Mouse (Mus musculus): ENCODE measurements around the gene Ctcf.
"Not testable (repeated sequence)": the region's sequence is repeated elsewhere in the genome, so short reads cannot be mapped to it uniquely, and the experiment has no call there.

Ctcf gene

DNA sequence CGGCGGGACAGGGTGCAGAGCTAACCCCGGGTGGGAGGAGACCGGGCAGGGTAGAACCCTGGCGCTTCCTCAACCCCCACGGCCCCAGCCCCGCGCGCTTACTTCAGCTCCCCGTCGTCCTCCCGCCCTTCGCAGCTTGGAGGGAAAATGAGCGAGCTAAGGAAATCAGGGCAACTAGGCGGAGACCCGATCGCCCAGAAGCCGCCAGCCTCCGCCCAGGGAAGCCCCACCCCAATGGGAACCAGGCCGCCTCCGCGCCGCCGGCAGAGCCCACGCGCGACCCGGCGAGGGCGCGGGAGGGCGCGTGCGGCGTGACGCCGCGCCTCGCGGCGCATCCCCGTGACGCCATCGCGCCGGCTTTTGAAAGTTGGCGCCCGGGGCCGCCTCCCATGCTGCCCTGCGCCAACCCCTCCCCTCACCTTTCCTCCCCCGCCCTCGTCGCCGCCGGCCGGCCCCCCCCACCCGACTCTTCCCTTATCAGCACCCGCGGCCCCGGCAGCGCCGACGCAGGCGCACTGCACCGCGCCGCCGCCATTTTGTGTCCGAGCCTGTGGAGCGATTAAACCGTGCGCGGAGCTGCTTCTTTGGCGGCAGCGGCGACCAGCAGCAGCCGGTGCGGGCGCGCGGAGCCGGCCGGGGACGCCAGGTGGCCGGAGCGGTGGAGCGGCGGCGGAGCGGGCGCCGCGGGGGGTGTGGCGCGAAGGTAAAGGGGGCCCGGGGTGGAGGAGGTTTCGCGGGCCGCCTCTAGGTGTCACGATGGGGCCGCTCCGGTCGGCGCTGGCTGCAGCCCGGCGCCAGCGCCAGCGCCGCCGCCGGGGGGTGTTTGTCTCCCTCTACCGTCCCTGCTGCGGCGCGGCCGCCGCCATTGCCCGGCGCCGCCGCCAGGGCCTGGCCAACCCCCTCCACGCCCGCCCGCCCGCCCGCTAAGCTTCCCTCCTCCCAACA, at the start of gene Ctcf:
Ctcf (plus strand) TSS at position 551 of the 945 bp plus-strand sequence.
- DNase-seq (ENCODE audit: low read depth), result peak; percentile 92

DNA sequence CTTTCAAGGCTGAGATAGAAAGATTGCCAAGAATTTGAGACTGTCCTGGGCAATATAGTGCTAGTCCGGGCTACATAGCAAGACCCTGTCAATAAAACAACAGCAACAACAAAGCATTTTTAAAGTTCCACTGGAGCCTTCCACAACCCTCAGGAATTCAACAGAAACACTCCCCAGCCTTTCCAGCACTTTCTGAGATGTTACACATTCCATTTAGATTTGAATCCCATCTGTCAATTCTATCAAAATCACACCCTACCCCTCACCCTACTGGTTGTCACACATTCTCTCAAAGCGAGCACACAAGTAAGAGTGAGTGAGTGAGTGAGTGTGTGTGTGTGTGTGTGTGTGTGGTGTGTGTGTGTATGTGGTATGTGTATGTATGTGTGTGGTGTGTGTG, 43.9 kb upstream of the Ctcf start:
- no peak for DNase-seq (ENCODE audit: low read depth)

DNA sequence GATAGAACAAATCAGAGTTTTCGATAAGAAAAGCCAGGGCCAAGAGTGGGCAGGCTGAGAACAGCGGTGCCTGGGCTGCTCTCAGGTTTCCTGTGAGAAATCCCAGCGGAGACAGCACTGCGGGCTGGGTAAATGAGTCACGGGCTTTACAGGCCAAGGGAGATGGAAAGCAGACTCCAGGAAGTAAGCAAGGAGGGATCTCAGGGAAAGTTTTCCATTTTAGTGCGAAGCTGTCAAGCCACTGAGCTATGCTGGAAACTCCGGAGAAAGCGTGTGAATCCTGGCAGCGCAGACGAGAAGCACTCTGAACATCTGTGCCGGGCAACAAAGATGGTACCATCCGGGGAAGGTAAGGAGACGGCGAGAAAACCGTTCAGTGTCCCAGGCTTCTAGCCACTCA, 42.5 kb upstream of the Ctcf start:
- no peak for DNase-seq (ENCODE audit: low read depth)

DNA sequence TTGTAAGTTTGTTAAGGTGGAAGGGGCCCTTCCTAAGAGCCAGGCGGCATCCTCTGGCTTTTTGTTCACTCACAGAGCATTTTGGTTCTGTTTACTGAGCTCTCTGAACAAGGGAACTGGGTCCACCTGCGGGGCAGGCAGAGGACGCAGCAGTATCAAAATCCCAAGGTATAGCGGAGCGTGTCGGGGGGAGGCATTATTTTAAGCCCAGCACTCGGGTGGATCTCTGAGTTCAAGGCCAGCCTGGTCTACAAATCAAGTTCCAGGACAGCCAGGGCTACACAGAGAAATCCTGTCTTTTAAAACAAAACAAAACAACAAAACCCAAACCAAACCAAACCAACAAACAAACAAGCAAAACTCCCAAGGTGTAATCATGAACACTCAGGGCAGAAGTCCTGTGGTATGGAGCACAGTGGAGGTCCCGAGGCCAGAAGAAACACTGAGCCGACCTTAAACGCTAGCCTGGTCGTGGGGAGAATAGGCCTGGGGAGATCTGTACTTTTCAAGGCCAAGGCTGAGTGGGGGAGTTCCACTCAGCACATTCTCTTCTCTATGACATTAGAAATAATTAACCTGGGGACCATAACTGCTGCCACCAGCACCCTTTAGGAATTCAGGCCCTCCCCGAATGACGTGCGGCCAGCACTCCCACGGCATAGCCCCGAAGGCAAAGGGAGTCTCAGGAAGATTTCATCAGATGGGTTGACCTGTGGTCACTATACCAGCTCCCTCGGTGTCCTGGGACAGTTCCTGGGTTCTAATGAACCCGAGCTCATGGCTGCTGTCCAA, 41.7 kb upstream of the Ctcf start:
- no peak for DNase-seq (ENCODE audit: low read depth)

DNA sequence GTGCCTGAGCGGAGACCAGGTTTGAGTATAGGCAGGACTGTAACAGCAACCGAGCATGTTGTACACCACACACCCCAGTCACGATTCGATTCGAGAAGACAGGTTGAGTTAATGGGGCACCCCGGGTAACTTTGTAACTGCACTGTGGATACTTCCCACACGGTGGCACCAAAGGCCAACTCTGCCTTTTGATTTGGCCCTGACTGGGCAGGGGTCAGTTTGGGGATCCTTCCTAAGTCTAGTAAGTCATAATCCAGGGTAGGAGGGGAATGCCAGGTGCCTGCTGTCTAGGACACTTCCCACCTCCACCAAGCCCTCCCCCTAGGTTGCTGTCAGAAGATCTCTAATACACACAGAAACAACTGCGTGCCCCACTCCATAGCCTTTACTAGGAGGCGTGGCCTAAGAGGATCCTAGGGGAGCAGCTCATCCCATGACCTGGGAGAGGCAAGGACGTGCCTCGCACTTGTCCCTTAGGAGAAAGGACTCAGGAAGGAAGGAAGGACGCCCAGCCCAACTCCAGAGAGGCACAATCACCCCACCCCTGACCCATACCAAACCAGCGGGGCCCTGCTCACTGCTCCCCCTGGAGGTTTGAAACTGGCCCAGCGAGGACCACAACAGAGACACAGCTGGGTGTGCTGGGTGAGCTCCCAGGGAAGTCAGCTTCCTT, 39.9 kb upstream of the Ctcf start:
- peak; percentile 73 for DNase-seq (ENCODE audit: low read depth)

DNA sequence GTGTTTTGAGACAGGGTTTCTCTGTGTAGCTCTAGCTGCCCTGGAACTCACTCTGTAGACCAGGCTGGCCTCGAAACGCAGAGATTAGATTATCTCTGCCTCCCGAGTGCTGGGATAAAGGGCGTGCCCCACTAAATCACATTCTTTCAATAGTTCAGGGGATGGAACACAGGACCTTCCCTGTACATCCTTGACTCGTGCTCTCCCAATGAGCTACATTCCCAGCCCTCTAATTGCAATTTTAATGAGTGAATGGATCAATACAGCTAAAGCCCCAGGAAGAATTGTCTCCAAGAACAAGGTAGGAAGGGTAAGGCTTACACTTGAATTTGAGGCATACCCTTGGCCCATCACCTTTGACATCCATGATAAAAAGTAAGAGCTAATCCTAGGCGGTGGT, 37.6 kb upstream of the Ctcf start:
- DNase-seq (ENCODE audit: low read depth), result no peak

DNA sequence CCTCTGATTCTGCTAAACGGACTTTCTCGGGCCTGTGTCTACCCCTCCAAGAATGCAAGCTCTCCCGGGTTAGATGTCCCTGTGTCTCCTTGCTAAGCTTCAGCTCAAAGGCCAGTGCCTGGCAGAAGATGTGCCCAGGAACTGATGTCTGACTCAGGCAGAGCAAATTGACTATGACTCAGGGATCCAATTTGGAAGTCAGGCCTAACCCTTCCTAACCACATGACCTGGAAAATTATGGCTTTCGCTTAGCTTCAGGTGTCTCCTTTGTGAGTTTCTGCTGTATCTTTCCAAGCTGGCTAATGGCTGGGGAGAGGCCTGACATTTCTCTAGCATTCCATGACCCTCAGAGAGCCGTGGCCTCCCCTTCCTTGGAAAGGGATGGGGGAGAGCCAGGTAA, 35.1 kb upstream of the Ctcf start:
- DNase-seq (ENCODE audit: low read depth), result no peak

DNA sequence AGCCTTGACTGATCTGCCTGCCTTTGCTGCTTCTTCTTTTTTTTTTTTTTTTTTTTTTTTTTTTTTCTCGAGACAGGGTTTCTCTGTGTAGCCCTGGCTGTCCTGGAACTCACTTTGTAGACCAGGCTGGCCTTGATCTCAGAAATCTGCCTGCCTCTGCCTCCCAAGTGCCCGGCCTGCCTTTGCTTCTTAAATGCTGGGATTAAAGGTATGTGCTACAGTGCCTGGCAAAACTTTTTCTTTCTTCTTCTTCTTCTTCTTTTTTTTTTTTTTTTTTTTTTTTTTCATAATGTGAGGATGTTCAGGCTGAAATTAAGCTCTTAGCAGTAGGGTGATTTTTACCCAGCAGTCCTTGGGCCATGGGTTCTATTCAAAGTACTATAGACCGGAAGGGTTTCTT, 33.8 kb upstream of the Ctcf start:
- DNase-seq (ENCODE audit: low read depth), result not testable (repeated sequence)

DNA sequence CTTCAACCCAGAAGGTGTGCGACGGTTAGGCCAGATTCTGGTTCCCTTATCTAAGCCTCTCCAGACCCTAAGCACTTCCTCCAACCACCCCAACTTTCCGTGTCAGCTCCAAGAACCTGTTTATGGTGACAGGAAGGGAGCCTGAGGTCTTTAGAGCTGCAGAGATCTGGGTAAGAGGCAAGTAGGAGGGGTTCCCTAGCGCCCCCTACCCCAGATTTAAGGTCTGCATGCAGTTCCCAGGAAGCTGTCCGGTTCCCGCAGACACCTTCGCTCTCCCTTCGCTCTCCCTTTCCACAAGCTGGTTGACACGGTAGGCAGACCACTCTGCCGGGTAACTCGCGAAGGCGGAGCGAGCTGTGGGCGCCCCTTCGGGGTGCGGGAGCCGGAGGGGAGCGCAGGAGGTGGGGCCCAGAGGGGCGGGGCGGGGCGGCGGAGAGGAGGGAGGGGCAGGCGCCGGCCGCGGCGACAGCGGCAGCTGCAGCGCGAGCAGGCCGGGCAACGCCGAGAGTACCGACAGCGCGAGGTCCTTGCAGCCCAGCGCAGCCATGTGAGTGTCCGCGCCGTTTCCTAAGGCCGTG, 31.5 kb upstream of the Ctcf start, which contains the start of gene Ripor1:
Ripor1 (plus strand) TSS at position 452 of the 578 bp plus-strand sequence.
- DNase-seq (ENCODE audit: low read depth), result peak; percentile 94

DNA sequence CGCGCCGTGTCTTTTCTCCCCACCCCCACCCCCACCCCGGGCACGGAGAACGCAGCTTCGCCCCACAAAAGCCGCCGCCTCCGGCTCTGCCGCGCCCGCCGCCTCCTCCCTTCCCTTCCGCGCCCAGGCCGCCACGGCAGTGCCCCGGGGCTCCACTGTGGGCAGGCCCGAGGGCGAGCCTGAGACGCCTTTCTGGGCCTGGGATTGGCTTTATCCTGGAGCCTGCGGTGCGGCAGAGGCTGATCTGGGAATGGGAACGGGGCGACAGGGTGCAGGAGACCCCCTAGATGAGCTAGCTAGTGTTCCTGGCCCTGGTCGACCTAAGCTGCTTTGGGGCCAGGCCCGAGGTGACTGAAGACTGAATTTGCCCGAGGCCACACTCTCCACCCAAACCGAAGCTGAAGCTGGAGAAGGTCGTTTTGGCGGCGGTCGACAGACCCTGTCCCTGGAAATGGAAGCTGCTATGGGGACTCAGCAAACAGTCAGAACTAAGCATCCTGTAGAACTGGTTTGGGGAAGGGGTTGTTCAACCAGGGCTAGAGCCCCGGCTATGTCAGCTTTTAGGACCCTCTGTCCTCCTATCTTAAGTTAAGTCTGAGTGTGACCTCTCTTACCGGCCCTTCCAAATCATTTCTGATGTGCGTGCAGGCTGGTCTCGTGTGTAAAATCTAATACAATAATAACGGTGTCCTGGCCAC, 30.7 kb upstream of the Ctcf start:
- DNase-seq (ENCODE audit: low read depth), result peak; percentile 35

DNA sequence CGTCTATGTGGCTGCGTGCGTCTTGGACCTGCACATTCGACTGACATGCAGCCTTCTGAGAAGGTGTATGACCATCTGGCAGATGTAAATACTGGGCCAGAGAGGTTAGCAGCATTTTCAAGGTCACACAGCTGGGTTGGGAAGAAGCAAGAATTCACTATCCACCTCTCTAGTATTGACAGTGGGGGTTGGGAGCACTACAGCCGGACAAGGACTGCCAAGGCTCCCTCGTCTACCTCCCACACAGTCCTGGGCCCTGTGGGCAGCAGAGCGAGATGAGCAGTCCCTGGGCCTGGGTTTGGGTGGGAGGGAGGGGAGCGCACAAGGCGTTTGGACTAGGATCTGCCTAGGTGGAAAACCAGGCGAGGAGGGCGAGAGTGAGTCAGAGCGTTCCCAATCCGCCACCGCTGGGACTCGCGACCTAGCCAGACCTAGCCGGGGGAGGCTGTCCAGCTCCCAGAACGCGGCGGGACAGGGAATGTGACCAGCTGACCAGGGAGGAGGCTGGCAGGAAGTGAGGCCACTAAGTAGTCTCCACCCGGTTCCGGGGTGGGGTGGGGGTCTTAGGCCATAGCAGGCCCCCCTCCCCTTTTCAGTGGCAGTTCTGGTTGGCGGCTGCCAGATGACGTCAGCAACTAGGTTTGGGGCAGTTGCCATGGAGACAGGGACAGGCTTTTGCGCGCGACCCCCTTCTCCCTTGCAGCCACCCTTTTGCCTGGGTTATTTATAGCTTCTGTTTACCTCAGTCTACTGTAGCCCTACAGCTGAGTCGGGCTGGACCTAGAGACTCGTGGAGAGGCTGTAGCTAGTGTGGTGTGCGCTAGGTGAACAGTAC, 30.0 kb upstream of the Ctcf start:
- DNase-seq (ENCODE audit: low read depth), result peak; percentile 90

DNA sequence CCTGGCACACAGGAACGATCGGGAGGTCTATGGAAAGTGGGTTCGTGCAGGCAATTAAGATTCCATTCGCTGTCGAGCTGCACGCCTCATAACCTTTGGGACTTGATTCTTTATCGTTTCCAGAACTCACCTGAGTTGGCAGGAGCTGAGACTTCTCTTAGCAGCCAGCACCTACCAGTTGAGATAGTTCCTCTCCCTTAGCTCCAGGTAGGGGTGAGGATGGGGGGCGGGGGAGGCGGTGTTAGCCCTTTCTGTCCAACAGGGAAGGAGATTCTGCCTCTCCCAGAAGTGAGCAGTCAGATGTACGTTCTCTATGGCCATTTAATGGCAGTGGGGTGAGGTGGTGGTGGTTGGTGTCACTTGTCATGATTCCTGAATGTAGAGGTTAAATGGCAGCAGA, 29.3 kb upstream of the Ctcf start:
- peak; percentile 22 for DNase-seq (ENCODE audit: low read depth)

DNA sequence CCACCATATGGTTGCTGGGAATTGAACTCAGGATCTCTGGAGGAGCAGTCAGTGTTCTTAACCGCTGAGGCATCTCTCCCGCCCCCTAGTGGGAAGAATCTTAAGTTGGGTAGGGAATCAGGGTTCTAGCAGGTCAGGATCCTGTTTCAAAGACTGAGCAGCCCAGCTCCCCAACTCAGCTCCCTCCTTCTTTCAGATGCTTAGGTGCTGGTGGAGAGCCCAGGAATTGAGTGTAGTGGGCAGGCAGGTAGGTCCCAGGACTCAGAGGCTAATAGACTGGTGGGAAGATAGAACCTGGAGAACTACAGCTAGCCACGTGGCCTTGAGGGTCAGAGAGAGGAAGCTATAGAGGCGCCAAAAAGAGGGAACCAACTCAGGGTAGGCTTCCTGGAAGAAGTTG, 28.7 kb upstream of the Ctcf start:
- peak; percentile 89 for DNase-seq (ENCODE audit: low read depth)

DNA sequence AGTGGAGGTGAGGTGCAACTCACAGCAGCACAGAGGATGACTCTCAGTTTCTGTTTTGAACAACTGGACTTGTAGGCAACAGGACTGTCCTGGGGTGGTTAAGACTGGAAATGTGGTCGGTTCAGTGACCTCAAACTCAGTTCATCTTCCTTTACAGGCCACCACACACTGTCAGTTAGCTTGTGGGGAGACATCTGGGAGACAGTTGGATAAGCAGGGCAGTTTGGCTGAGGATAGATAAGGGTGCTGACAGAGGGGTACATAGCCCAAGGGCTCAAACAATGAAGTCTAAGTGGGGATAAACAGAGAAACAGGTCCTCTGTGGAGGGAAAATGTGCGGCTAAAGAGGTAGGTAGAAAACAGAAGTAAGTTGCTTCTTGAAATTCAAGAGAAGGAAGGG, 27.0 kb upstream of the Ctcf start:
- DNase-seq (ENCODE audit: low read depth), result peak; percentile 99

DNA sequence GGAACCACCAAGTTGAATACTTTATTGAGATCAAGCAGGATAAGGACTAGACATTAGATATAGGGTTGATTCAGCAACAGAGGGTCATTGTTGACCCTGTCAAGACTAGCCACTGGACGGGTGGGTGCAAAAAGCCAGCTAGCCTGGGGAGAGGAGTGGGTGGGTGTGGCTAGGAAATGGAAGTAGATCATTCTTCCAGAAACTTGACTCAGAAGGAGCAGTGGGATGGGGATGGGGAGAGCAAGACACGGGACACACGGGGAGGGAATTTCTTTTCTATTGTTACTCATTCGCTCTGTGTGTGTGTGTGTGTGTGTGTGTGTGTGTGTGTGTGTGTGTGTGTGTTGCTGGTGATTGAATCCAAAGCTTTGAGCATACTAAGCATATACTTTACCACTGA, 26.6 kb upstream of the Ctcf start:
- DNase-seq (ENCODE audit: low read depth), result no peak

DNA sequence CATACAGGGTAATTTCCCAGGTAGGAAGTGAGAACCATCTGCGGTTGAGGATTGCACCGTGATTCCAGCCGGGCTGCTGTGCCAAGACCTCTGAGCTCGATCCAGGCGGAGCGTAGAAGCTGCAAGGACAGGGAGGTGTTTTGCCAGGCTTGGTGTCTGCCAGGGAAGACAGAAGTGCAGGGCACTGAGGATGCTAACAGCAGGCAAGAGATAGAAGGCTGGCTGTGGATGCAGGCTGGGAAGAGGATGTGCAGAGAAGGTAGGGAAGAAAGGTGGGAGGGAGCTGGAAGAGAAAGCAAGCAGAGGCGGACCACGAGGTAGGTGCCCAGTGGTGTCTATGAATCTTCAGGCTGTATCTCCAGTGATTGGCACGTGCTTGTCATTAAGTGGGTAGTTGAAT, 24.5 kb upstream of the Ctcf start:
- DNase-seq (ENCODE audit: low read depth), result no peak

DNA sequence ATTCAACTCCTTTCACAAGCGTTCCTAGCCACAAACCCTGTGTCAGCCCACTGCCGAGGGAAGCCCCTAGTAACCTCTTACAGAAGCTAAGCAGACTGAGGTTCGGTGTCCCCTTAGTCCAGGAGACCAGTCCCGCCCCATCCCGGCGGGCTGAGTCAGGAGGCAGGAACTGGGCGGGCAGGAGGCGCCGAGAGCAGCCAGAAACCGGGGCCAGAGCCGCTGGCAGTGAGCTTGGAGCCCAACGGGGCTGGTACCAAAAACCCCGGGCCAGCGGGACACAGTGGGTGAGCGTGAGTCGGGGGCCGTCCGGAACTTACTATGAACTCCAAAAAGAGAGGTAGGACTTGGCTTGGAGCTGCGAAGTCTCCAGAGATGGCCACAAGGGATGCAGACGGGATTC, 23.3 kb upstream of the Ctcf start:
- DNase-seq (ENCODE audit: low read depth), result no peak

DNA sequence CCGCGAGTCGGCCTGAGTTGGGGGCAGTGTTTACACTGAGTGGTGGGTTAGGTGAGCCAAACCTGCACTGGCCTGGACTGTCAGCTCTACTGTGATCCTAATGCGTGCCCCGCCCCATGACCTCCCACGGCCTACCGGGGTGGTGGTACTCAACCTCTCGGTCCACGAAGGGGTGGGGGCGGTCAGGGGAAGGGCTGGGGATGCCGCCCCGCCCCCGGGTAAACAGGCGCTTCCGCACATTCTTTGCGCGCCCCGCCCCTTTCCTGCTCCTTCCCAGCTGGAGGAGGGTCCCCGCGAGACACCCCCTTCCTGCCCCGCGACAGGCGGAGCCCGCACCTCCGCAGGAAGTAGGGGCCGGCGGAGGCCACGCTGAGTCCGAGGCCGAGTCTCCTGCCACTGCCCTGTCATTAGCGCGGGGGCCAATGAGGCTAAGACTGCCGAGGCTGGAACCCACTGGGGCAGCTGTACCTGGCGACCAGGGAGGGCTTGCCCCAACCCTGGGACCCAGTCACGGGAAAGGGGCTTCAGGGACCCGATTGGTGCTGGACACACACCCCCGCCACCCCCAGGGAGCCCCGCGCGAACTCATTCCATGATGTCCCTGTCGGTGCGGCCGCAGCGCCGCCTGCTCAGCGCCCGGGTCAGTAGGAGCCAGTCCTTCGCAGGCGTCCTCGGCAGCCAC, 22.4 kb upstream of the Ctcf start:
- DNase-seq (ENCODE audit: low read depth), result no peak

DNA sequence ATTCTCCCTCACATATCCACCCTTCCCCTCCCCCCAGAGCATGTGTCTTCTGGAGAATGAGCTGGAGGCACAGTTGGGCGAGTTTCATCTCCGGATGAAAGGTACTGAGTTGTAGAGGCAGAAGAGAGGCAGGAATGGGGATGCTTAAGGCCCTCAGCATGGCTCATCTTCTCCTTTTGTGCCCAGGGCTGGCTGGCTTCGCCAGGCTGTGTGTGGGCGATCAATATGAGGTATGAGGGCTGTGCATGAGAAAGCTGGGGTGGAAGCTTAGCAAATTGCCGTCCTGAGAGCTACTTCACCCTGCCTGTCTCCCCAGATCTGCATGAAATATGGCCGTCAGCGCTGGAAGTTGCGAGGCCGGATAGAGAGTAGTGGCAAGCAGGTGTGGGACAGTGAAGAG, 20.4 kb upstream of the Ctcf start:
- DNase-seq (ENCODE audit: low read depth), result no peak
